Comparison of ENCODE assay signal across 9 mouse cellular contexts in the genomic region with DNA sequence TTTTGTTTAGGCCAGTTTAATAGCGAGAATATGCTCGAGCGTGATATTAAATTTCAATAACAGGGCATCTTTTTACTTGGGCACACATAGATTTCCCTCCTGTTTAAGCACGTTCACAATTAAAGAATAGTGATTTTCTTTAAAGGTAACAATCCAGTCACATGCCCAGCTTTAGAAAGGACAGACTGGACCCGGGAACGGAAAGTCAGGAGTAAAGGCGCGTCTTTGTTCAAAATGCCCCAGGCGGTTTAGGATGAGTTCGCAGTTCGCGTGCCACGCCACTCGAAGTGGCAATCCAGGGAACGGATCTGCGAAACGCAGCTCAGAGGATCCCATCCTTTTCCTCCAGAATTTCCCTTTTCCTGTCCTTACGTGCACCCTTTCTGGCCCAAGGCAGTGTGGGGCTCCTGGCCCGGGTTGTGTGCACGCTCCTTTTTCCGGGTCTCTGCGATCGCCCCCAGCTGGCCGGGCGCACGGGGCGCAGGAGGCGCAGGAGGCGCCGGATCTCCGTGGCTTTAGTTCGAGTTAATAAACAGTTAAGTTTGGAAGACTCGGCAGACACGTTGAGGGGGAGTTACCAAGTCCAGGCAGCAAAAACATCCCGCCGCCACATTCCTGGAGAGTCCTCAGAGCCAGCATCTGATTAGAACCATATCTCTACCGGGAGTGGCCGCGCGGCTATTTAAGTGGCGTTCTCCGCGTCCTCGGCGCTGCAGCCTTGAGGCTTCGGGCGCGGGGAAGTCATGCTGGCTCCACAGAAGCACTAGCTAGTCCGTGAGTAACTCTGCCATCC. TPM values are rescaled to one million over a fixed set of nuclear protein-coding genes. Genes with fewer than 3 reads are reported as not detected.
A peak's percentile ranks its signal among the peaks of the same experiment; 100 is the strongest.
DNase-seq lines count a peak whose midpoint lies in the region; ATAC-seq lines count a peak whose summit lies in the region.
"Had no signal": no experiment of that assay in that cellular context is flagged by ENCODE, and none has a peak within 500 bp of the region (broad histone marks: within the 10 kb centered on the region; RNA-seq: fewer than 3 reads in every experiment).

No protein-coding gene starts in this region.

- peaks cover 14% of the 10 kb centered on the region; the same call in 1 of the 2 replicates for H3K4me1 ChIP-seq in intestine, embryonic 15.5 days (replicated peaks)

- peak overlapping the region; percentile 40 for H3K9ac ChIP-seq in intestine, embryonic 15.5 days

- H3K27ac ChIP-seq in intestine, embryonic 15.5 days, result peak overlapping the region; percentile 56

- peak; percentile 94 for ATAC-seq in intestine, embryonic 15.5 days
- ATAC-seq in megakaryocyte progenitor cell, adult 5-6 weeks (replicated peaks; ENCODE audit: poor library complexity), result peak; percentile 92

- peak overlapping the region; percentile 50 for H3K4me3 ChIP-seq in intestine, embryonic 15.5 days (replicated peaks)

- intact Hi-C loops in gastrocnemius, postnatal 36 days (cut with DNase I), result no loop called here
- intact Hi-C loops in left cerebral cortex, postnatal 14 days (cut with DNase I), result loop anchor here (10.0 kb wide), 1 partner anchor 152 kb away; no protein-coding TSS in a partner anchor

- H3K27me3 ChIP-seq in intestine, embryonic 15.5 days (replicated peaks), result no peaks in the 10 kb centered on the region

- no peaks in the 10 kb centered on the region for H3K36me3 ChIP-seq in intestine, embryonic 15.5 days

- H3K4me2 ChIP-seq in intestine, embryonic 15.5 days (replicated peaks), result peak overlapping the region; percentile 75

- 2% methylated on average over 49 of the region's 49 CpGs for WGBS in intestine, embryonic 15.5 days

- DNase-seq in adrenal gland, adult 2 months, result peak; percentile 93
- DNase-seq in embryo, embryonic 10.5 days (ENCODE audit: low spot score), result peak; percentile 89
- peak; percentile 73 to 80 for DNase-seq in gastrocnemius, postnatal 36 days
- peak; percentile 67 to 72 for DNase-seq in left cerebral cortex, postnatal 14 days (ENCODE audit: low spot score in 2 of 2)
- peak; percentile 40 to 51 for DNase-seq in right cerebral cortex, postnatal 36 days (ENCODE audit: low spot score in 2 of 2)
- peak; percentile 94 for DNase-seq in yolk sac, embryonic 10.5 days (ENCODE audit: low spot score)

- no peaks in the 10 kb centered on the region for H3K9me3 ChIP-seq in intestine, embryonic 15.5 days

RNA-seq across cellular contexts. Expression of a gene that starts 58.8 kb away (rescaled TPM):
- 1 to 10 TPM in 1 of 2 experiments, not detected in 1; 1.6 TPM for total RNA-seq in adrenal gland, adult 2 months (2021)
- not detected in 2 replicates for polyA plus RNA-seq in adrenal gland, adult 2 months (2012; rRNA removed)
- not detected for total RNA-seq in gastrocnemius, postnatal 36 days (2021)
- 2.9 and 4.2 TPM in 2 replicates for polyA plus RNA-seq in intestine, embryonic 15.5 days (2015; fragmentation: Nextera tagmentation; extraction: Ambion mirVana)
- total RNA-seq in left cerebral cortex, postnatal 14 days (2021), result not detected
- total RNA-seq in megakaryocyte progenitor cell, adult 5-6 weeks (2015), result not detected in 2 replicates
- total RNA-seq in megakaryocyte progenitor cell, adult 5-6 weeks (2017), result not detected in 2 replicates
- total RNA-seq: neutrophil, adult 5-6 weeks had no signal

Comparison
In these comparisons a context has a peak if more than half of its experiments do, and no peak if none do; other contexts are left out.
1. Peak in every context shown above with its lines: DNase-seq, ATAC-seq, H3K4me3 ChIP-seq and H3K27ac ChIP-seq.